Mouse (Mus musculus) E14TG2a.4 (cell line): ENCODE data around the gene N4bp2.

Experiments
- H3K27me3 ChIP-seq: 2 replicates; pipeline ENCODE4 v1.6.1; 2014; ENCODE audit warnings: low read length, control low read depth; ENCODE audit not compliant: insufficient read depth
- H3K36me3 ChIP-seq: 2 replicates; pipeline ENCODE4 v1.6.1; 2014; ENCODE audit warnings: low read length, control low read depth; ENCODE audit not compliant: insufficient read depth
- H3K4me1 ChIP-seq: replicated peaks from 2 replicates; pipeline ENCODE4 v1.6.1; 2014; ENCODE audit warnings: low read depth, low read length, control low read depth
- H3K4me3 ChIP-seq: replicated peaks from 2 replicates; pipeline ENCODE4 v1.5.1; 2014; ENCODE audit warnings: mild to moderate bottlenecking, low read length
- H3K9me3 ChIP-seq: 2 replicates; pipeline ENCODE4 v1.6.1; 2014; ENCODE audit warnings: low read length, control low read depth
- CTCF ChIP-seq: conservative IDR thresholded peaks from 2 replicates; pipeline ENCODE4 v1.5.1; 2014; ENCODE audit warnings: low read length
- NANOG ChIP-seq: IDR thresholded peaks from 2 replicates; pipeline ENCODE4 v1.6.1; 2014; ENCODE audit warnings: borderline replicate concordance, low read length, mixed read lengths
- POU5F1 ChIP-seq: IDR thresholded peaks from 2 replicates; pipeline ENCODE4 v1.6.1; 2014; ENCODE audit warnings: low read length, borderline replicate concordance

Gene N4bp2

DNA sequence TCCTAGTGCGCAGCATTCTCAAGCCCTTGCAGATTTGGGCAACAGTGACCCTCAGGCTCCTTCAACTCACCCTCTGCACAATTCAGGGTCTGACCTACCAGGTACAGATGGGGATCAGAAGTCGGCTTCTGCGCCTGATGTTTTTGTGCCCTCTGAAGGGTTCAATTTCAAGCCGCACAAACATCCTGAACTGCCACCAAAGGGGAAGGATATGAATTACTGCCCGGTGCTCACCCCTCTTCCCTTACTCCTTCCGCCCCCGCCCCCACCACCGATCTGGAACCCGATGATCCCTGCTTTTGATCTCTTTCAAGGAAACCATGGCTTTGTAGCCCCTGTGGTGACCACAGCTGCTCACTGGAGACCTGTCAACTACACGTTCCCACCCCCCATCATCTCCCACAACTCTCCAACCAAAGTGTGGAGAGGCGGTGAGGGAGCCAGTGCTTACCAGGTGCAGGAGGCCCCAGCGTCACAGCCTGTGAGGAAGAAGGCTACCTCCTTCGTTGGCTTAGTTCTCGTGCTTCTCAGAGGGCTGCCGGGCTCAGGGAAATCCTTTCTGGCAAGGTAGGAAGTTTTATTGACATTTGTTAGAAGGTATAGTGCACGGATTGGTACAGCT, 27.4 kb downstream of the N4bp2 start:
- H3K4me3 ChIP-seq: no peak overlapping the region
- no peaks in the 10 kb centered on the region for H3K9me3 ChIP-seq
- TF ChIP-seq NANOG (no peak), POU5F1 (no peak), CTCF (no peak)
- H3K27me3 ChIP-seq: no peaks in the 10 kb centered on the region
- peaks cover 14% of the 10 kb centered on the region for H3K4me1 ChIP-seq
- peaks cover 44% of the 10 kb centered on the region for H3K36me3 ChIP-seq

DNA sequence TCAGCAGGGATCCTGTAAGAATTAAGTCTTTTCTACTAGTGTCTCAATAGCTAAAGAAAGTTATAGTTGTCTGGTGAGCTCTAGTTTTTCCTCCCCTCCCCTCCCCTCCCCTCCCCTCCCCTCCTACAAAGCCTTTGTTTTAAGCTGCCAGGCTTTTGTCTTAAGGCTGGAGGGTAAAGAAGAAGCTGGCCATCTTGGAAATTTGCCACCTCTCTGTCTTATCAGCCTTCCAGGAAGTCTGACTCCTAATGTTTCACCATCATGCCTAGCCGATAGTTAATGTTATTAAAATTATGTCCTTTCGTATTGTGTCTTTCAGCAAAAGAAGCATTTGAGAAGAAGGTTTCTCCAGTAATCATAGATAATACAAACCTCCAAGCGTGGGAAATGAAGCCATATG, 30.9 kb downstream of the N4bp2 start:
- Histone ChIP-seq H3K9me3 (no peaks in the 10 kb centered on the region), H3K4me3 (no peak overlapping the region), H3K36me3 (peaks cover 56% of the 10 kb centered on the region), H3K27me3 (no peaks in the 10 kb centered on the region), H3K4me1 (peaks cover 17% of the 10 kb centered on the region)
- TF ChIP-seq POU5F1 (no peak), NANOG (no peak), CTCF (no peak)

DNA sequence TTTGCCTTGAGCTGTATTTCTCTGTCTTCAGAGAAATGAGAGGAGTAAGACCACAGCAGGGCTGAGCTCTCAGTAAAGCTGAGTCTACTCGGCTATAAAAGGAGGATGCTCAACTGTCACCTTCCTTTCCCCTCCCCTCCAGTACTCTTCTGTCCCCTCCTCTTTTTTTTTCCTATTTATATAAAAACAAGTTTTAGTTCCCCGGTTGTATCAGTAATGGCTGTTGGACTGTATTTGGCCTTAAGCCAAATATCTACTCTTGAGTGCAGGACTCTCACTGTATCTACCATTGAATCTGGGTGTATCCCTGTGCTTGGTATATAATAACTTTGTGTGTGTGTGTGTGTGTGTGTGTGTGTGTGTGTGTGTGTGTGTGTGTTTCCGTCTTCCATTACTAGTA, 31.4 kb downstream of the N4bp2 start:
- no peak overlapping the region for H3K4me3 ChIP-seq
- H3K4me1 ChIP-seq: peaks cover 17% of the 10 kb centered on the region
- no peak for TF ChIP-seq CTCF
- no peak for TF ChIP-seq POU5F1
- no peak for TF ChIP-seq NANOG
- no peaks in the 10 kb centered on the region for H3K9me3 ChIP-seq
- H3K36me3 ChIP-seq: peaks cover 56% of the 10 kb centered on the region
- H3K27me3 ChIP-seq: no peaks in the 10 kb centered on the region

DNA sequence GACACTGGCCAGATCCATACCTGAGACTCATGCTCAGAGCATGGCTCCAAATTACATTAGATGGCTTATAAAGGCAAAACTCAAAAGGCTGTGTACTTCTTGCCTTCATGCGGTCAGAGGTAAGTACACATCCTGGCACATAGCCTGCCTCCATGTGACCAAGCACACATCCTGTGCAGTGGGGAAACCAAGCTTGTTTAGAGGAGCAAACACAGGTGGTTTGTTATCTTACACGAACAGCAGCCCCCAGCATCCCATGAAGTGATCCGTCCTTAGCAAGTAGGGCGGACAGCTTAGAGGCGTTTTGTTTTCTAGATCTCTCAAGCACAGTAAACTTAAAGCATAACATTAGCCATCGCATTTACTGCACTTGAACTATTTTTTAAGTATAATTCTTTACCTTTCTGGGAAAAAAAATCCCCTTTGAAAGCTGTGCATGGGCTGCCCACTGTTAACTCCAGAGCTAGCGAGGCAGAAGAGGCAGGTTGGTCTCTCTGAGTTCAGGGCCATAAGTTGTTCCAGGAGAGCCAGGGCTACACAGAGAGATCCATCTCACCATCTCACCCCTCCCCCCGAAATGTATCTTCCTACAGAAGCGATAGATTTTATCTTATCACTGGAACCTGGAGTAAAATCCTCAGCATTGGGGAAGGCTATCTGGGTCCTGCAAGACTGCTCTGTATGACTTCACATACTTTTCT, 32.1 kb downstream of the N4bp2 start:
- Histone ChIP-seq H3K4me3 (no peak overlapping the region), H3K27me3 (no peaks in the 10 kb centered on the region), H3K9me3 (no peaks in the 10 kb centered on the region), H3K4me1 (peaks cover 15% of the 10 kb centered on the region), H3K36me3 (peaks cover 54% of the 10 kb centered on the region)
- TF ChIP-seq CTCF: no peak
- no peak for TF ChIP-seq POU5F1
- TF ChIP-seq NANOG: no peak

DNA sequence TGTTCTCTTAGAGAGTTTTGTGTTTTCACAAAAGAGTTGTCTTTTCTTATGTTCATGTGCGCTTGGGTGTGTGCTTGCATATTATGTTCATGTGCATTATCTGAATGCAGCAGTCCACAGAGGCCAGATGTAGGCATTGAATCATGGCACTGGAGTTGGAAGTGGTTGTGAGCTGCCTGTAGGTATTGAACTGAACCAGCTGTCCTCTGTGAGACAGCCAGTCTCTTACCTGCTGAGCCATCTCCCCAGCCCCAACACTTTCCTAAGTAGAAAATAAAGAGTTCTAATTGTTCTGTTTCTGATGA, 32.6 kb downstream of the N4bp2 start:
- TF ChIP-seq CTCF (no peak), NANOG (no peak), POU5F1 (no peak)
- no peak overlapping the region for H3K4me3 ChIP-seq
- no peaks in the 10 kb centered on the region for H3K27me3 ChIP-seq
- no peaks in the 10 kb centered on the region for H3K9me3 ChIP-seq
- H3K4me1 ChIP-seq: peaks cover 10% of the 10 kb centered on the region
- peaks cover 49% of the 10 kb centered on the region for H3K36me3 ChIP-seq

DNA sequence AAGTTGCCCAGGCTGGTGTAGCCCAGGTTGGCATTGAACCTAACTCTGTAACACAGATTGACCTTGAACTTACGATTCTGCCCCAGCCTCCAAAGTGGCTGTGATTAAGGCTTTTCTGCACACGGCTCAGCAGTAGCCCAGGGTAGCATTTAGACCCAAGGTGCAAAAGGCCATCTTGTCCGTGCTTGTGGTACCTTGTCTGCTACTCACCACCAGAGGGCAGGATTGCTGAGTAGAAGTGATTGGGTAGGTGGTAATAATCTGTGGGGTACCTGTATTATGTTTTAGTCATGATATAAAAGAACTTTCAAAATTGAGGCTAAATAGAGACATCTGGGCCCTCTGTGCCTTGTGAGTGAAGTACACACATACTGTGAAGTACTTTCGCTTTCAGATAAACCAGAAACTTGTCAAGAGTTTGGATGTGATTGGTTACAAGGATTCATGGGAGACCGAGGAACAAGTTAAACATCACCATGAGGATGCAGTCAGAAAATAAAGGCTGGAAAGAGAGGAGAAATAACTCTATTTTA, 60.3 kb downstream of the N4bp2 start:
- TF ChIP-seq POU5F1 (no peak), CTCF (peak; percentile 62)
- Histone ChIP-seq H3K9me3 (no peaks in the 10 kb centered on the region), H3K4me1 (no peaks in the 10 kb centered on the region), H3K4me3 (no peak overlapping the region), H3K36me3 (peaks cover 53% of the 10 kb centered on the region), H3K27me3 (no peaks in the 10 kb centered on the region)

DNA sequence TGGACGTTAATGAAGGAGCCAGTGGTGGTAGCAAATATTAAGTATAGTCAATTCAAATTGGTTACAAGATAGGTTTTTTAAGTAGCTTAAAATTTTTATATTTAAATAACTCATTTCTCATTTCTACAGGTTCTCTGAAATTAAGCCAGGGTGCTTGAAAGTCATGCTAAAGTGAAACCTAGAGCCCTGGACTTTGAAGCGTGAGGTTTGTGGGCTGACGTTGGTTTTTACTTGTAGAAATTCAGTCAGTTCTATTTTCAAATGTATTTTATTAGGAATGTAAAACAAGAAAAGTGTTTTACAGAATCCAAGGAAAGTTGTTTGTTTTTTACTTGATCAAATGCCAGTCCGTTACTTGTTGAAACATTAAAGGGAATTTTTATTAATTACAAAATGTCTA, 63.2 kb downstream of the N4bp2 start:
- no peak for TF ChIP-seq POU5F1
- no peak for TF ChIP-seq NANOG
- no peak for TF ChIP-seq CTCF
- H3K4me1 ChIP-seq: no peaks in the 10 kb centered on the region
- no peaks in the 10 kb centered on the region for H3K27me3 ChIP-seq
- peaks cover 31% of the 10 kb centered on the region for H3K36me3 ChIP-seq
- H3K9me3 ChIP-seq: no peaks in the 10 kb centered on the region
- no peak overlapping the region for H3K4me3 ChIP-seq

DNA sequence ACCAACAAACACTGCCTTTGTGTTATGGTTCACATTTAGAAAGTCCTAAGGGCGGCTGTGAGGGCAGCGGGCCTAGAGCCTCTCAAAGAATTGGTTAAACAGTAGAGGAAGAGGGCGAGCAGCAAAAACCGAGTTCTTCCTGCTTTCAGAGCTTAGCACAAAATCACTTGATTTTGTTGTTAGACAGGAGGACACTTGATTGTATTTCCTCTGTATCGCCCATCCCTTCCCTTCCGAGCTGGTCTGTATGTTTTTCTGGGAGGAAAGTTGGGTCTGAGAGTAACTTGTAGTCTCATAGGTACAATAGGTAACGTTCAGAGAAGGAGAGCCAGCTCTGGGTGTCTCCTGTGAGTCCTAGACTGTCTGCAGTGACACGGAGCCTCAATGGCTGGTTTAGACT, 63.8 kb downstream of the N4bp2 start:
- no peaks in the 10 kb centered on the region for H3K4me1 ChIP-seq
- H3K4me3 ChIP-seq: no peak overlapping the region
- no peaks in the 10 kb centered on the region for H3K27me3 ChIP-seq
- no peaks in the 10 kb centered on the region for H3K9me3 ChIP-seq
- H3K36me3 ChIP-seq: peaks cover 25% of the 10 kb centered on the region
- TF ChIP-seq CTCF (no peak), NANOG (no peak), POU5F1 (no peak)
